Mouse (Mus musculus): ENCODE measurements around the gene Sgsh. TPM values are rescaled to one million over a fixed set of nuclear protein-coding genes. Genes with fewer than 3 reads are reported as not detected.

Gene Sgsh
- total and polyA plus RNA-seq, 3 experiments = 0.12 to 0.25 TPM; not detected in 1

GRCm38 (mm10) chr11:119339179-119339578 is 16.2 kb downstream of the Sgsh start:
- no peaks in the 10 kb centered on the region for H3K79me2 ChIP-seq (ENCODE audit: control insufficient read depth, insufficient read depth, low read length, poor library complexity)
- no peak overlapping the region for H3K9ac ChIP-seq (ENCODE audit: control insufficient read depth, low read depth, low read length, poor library complexity, severe bottlenecking)
- no peak for TF ChIP-seq ETS1 (IDR thresholded peaks at IDR 0.05; ENCODE audit: low read depth, low read length)
- no peak for TF ChIP-seq USF2 (IDR thresholded peaks at IDR 0.05; ENCODE audit: borderline replicate concordance in 1 of 2, insufficient read depth in 1 of 2, low read depth in 1 of 2, low read length in 2 of 2)
- TF ChIP-seq ZMIZ1 (IDR thresholded peaks at IDR 0.05; ENCODE audit: low read depth, low read length) = no peak
- TF ChIP-seq POLR2AphosphoS2 (IDR thresholded peaks at IDR 0.05; ENCODE audit: low read length) = no peak
- TF ChIP-seq ZC3H11A (IDR thresholded peaks at IDR 0.05; ENCODE audit: low read depth, low read length) = no peak
- no peak for TF ChIP-seq RCOR1 (IDR thresholded peaks at IDR 0.05; ENCODE audit: low read depth, low read length)
- no peak for TF ChIP-seq TCF12 (IDR thresholded peaks at IDR 0.05; ENCODE audit: low read depth, low read length)
- TF ChIP-seq MYB (IDR thresholded peaks at IDR 0.05; ENCODE audit: low read depth, low read length) = no peak
- TF ChIP-seq NRF1 (IDR thresholded peaks at IDR 0.05; ENCODE audit: insufficient read depth, low read depth, low read length, poor library complexity, severe bottlenecking) = no peak
- no peak for TF ChIP-seq MEF2A (IDR thresholded peaks at IDR 0.05; ENCODE audit: extremely low read depth, insufficient replicate concordance, low read depth, low read length, poor library complexity, severe bottlenecking)
- no peak for TF ChIP-seq MYC (IDR thresholded peaks at IDR 0.05; ENCODE audit: low read depth, low read length)
- no peak for TF ChIP-seq ZKSCAN1 (IDR thresholded peaks at IDR 0.05; ENCODE audit: low read depth, low read length)
- no peak for TF ChIP-seq EP300 (IDR thresholded peaks at IDR 0.05; ENCODE audit: low read depth in 1 of 2, low read length in 2 of 2)
- no peak for TF ChIP-seq SIN3A (IDR thresholded peaks at IDR 0.05; ENCODE audit: low read length)
- no peak for TF ChIP-seq RAD21 (IDR thresholded peaks at IDR 0.05; ENCODE audit: low read depth, low read length)
- TF ChIP-seq POLR2AphosphoS5 (IDR thresholded peaks at IDR 0.05; ENCODE audit: borderline replicate concordance, low read depth, low read length) = no peak
- TF ChIP-seq E2F4 (IDR thresholded peaks at IDR 0.05; ENCODE audit: borderline replicate concordance, low read depth, low read length) = no peak
- no peak for TF ChIP-seq USF1 (IDR thresholded peaks at IDR 0.05; ENCODE audit: low read depth, low read length)
- TF ChIP-seq SMC3 (IDR thresholded peaks at IDR 0.05; ENCODE audit: low read depth, low read length) = no peak
- no peak for TF ChIP-seq MAFK (IDR thresholded peaks at IDR 0.05; ENCODE audit: borderline replicate concordance, low read depth, low read length)
- no peak overlapping the region for H3K27ac ChIP-seq (ENCODE audit: control insufficient read depth, low read depth, low read length)
- no peaks in the 10 kb centered on the region for H3K4me1 ChIP-seq (ENCODE audit: control insufficient read depth in 1 of 2, insufficient read depth in 2 of 2, low read length in 2 of 2)
- DNase-seq (ENCODE audit: low read depth, low spot score) = no peak
- H3K9me3 ChIP-seq (replicated peaks; ENCODE audit: insufficient read depth, low read length) = no peaks in the 10 kb centered on the region
- H3K27me3 ChIP-seq (ENCODE audit: control insufficient read depth in 1 of 2, insufficient read depth in 2 of 2, low read length in 2 of 2) = peaks cover 4 to 6% of the 10 kb centered on the region in 2 experiments; a peak in 3 of 4 replicates
- no peaks in the 10 kb centered on the region for H3K36me3 ChIP-seq (ENCODE audit: control insufficient read depth in 1 of 2, insufficient read depth in 2 of 2, low read length in 2 of 2)
- H3K4me3 ChIP-seq (ENCODE audit: control insufficient read depth in 1 of 2, insufficient read depth in 1 of 2, low read depth in 2 of 2, low read length in 2 of 2) = no peak overlapping the region
